Mouse (Mus musculus): ENCODE measurements around the gene Atf7ip. TPM values are rescaled to one million over a fixed set of nuclear protein-coding genes. Genes with fewer than 3 reads are reported as not detected.

Gene Atf7ip
- polyA plus RNA-seq, 1 experiment, result 53.1 TPM

GRCm38 (mm10) chr6:136533804-136534203, 27.8 kb downstream of the Atf7ip start:
- WGBS, result 79% methylated on average over 4 of the region's 4 CpGs
- TF ChIP-seq POLR2A (IDR thresholded peaks at IDR 0.05; ENCODE audit: borderline replicate concordance, control insufficient read depth, low read depth, low read length), result no peak
- no peak for TF ChIP-seq CTCF (IDR thresholded peaks at IDR 0.05; ENCODE audit: control insufficient read depth, insufficient read depth, low read length)
- peaks cover 4% of the 10 kb centered on the region for H3K4me1 ChIP-seq (ENCODE audit: control insufficient read depth, insufficient read depth, low read length)
- H3K4me3 ChIP-seq (replicated peaks; ENCODE audit: control insufficient read depth, low read depth, low read length), result no peak overlapping the region
- H3K27ac ChIP-seq (ENCODE audit: control insufficient read depth, insufficient read depth, low read depth, low read length, poor library complexity), result no peak overlapping the region

DNA sequence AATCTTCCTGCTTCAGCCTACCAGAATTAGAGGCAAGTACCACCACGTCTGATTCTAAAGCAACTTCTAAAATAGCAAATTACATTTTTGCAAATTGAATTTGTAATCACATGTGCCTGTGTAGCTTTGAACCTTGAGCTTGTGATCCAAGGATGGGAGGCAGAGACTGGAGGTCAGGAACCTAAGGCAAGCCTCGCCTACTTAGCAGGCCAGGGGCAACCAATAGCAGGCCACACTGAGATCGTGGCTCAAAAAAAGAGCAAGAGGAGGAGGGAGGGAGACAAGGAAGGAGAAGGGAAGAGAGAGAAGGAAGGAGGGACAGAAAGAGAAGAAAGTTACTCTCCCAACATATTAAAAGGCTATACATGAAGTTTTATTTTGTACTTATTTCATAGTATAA, 28.5 kb downstream of the Atf7ip start:
- TF ChIP-seq CTCF (IDR thresholded peaks at IDR 0.05; ENCODE audit: control insufficient read depth, insufficient read depth, low read length), result no peak
- Histone ChIP-seq H3K4me3 (replicated peaks; ENCODE audit: control insufficient read depth, low read depth, low read length) (no peak overlapping the region), H3K4me1 (ENCODE audit: control insufficient read depth, insufficient read depth, low read length) (peaks cover 4% of the 10 kb centered on the region), H3K27ac (ENCODE audit: control insufficient read depth, insufficient read depth, low read depth, low read length, poor library complexity) (no peak overlapping the region)
- 56% methylated on average over 3 of the region's 3 CpGs for WGBS

DNA sequence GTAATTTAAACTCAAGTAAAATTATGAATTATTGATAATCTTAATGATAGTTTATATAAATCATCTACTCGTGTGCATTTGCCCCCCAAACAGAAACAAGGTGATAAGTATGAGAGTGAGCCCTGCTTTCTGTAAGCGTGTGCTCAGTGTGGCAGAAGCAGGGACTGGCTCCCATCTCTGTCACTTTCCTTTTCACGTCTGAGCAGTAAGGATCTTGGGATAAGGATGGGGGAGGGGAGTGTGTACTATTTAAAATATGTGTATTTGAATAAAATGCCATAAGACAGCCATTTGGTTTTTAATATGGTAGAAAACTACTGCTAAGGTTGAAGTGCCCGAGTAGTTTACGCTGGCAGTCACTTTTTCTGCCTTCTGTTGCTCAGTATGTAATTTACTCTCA, 29.2 kb downstream of the Atf7ip start:
- 78% methylated on average over 5 of the region's 5 CpGs for WGBS
- no peak overlapping the region for H3K27ac ChIP-seq (ENCODE audit: control insufficient read depth, insufficient read depth, low read depth, low read length, poor library complexity)
- no peak overlapping the region for H3K4me3 ChIP-seq (replicated peaks; ENCODE audit: control insufficient read depth, low read depth, low read length)
- TF ChIP-seq CTCF (IDR thresholded peaks at IDR 0.05; ENCODE audit: control insufficient read depth, insufficient read depth, low read length), result no peak
- TF ChIP-seq POLR2A (IDR thresholded peaks at IDR 0.05; ENCODE audit: borderline replicate concordance, control insufficient read depth, low read depth, low read length), result no peak
- H3K4me1 ChIP-seq (ENCODE audit: control insufficient read depth, insufficient read depth, low read length), result peaks cover 4% of the 10 kb centered on the region

DNA sequence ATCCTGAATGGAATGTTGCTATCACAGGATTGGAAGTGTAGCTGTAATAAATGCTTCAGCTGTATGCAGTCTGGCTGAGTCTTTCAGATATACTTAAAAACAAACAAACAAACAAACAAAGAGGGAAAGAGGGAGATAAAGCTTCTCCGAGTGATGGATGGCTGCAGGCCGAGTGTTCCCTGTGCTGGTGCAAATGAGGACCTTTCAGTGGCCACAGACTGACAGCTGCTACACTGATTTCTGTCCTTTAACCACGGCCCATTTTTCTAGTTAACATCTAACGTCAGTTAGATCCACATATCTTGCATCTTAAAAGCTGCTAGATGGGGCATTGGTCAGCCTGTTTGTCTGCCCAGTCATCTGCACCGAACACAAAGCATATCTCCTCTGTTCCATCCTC, 30.2 kb downstream of the Atf7ip start:
- H3K4me1 ChIP-seq (ENCODE audit: control insufficient read depth, insufficient read depth, low read length), result peaks cover 4% of the 10 kb centered on the region
- TF ChIP-seq POLR2A (IDR thresholded peaks at IDR 0.05; ENCODE audit: borderline replicate concordance, control insufficient read depth, low read depth, low read length), result no peak
- TF ChIP-seq CTCF (IDR thresholded peaks at IDR 0.05; ENCODE audit: control insufficient read depth, insufficient read depth, low read length), result no peak
- H3K4me3 ChIP-seq (replicated peaks; ENCODE audit: control insufficient read depth, low read depth, low read length), result no peak overlapping the region
- 65% methylated on average over 5 of the region's 5 CpGs for WGBS
- no peak overlapping the region for H3K27ac ChIP-seq (ENCODE audit: control insufficient read depth, insufficient read depth, low read depth, low read length, poor library complexity)

- TF ChIP-seq POLR2A (IDR thresholded peaks at IDR 0.05; ENCODE audit: borderline replicate concordance, control insufficient read depth, low read depth, low read length) (no peak), CTCF (IDR thresholded peaks at IDR 0.05; ENCODE audit: control insufficient read depth, insufficient read depth, low read length) (no peak)
- Histone ChIP-seq H3K4me3 (replicated peaks; ENCODE audit: control insufficient read depth, low read depth, low read length) (no peak overlapping the region), H3K4me1 (ENCODE audit: control insufficient read depth, insufficient read depth, low read length) (peaks cover 2% of the 10 kb centered on the region; the same call in 1 of the 2 replicates), H3K27ac (ENCODE audit: control insufficient read depth, insufficient read depth, low read depth, low read length, poor library complexity) (no peak overlapping the region)
- WGBS, result 83% methylated on average over 5 of the region's 5 CpGs
These were observed 35.4 kb downstream of the Atf7ip start for GRCm38 (mm10) chr6:136541350-136541749.

DNA sequence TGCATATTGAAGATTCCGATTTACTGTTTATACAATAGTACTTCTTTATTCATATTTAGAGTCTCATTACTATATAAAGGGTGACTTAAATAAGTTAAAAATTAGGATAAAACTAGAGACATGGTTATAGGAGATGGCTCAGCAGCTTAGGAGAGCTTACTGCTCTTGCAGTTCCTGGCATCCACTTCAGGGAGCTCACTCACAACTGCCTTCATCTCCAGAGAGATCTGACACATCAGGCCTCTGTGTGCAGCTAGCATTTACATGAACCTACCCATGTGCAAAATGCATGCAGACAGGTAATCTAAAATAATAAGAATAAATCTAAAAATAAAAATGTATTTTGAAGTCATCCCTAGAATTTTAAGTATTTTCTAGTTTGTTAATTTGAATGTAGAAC, 36.1 kb downstream of the Atf7ip start:
- TF ChIP-seq CTCF (IDR thresholded peaks at IDR 0.05; ENCODE audit: control insufficient read depth, insufficient read depth, low read length) (no peak), POLR2A (IDR thresholded peaks at IDR 0.05; ENCODE audit: borderline replicate concordance, control insufficient read depth, low read depth, low read length) (no peak)
- WGBS, result 94% methylated on average over 1 of the region's 1 CpGs
- Histone ChIP-seq H3K27ac (ENCODE audit: control insufficient read depth, insufficient read depth, low read depth, low read length, poor library complexity) (no peak overlapping the region), H3K4me3 (replicated peaks; ENCODE audit: control insufficient read depth, low read depth, low read length) (no peak overlapping the region), H3K4me1 (ENCODE audit: control insufficient read depth, insufficient read depth, low read length) (peaks cover 2% of the 10 kb centered on the region; the same call in 1 of the 2 replicates)

GRCm38 (mm10) chr6:136543164-136543563, 37.2 kb downstream of the Atf7ip start:
- Histone ChIP-seq H3K4me1 (ENCODE audit: control insufficient read depth, insufficient read depth, low read length) (peaks cover 2% of the 10 kb centered on the region; the same call in 1 of the 2 replicates), H3K27ac (ENCODE audit: control insufficient read depth, insufficient read depth, low read depth, low read length, poor library complexity) (no peak overlapping the region), H3K4me3 (replicated peaks; ENCODE audit: control insufficient read depth, low read depth, low read length) (no peak overlapping the region)
- WGBS, result 14% methylated on average over 6 of the region's 6 CpGs
- TF ChIP-seq CTCF (IDR thresholded peaks at IDR 0.05; ENCODE audit: control insufficient read depth, insufficient read depth, low read length) (no peak), POLR2A (IDR thresholded peaks at IDR 0.05; ENCODE audit: borderline replicate concordance, control insufficient read depth, low read depth, low read length) (no peak)

DNA sequence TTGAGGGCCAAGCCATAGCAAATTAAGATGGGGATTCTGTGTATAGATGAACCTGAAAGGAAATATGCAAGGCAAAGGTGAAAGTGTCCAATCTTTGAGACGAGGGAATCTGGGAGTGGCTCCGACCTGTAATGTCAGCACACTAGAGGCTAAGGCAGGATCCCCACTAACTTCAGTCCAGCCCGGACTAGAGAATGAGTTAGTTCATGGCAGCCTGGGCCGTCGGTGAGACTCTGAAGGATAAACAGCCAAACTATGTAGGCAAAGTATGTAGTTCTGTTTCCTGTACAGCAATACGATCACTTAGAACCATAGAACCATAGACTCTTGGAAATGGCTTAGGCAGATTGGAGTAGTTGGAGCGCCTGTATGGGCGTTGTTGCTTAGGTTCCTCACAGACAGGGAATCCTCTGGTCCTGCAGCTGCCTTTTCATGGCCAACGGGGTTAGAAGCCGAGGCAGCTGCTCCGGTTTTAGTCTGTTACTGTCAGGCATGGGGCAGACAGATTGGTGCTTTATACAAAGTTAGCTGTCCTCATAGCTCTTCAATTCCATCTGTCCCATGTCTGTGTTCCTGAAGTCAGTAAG, 39.4 kb downstream of the Atf7ip start:
- no peak for TF ChIP-seq POLR2A (IDR thresholded peaks at IDR 0.05; ENCODE audit: borderline replicate concordance, control insufficient read depth, low read depth, low read length)
- no peak for TF ChIP-seq CTCF (IDR thresholded peaks at IDR 0.05; ENCODE audit: control insufficient read depth, insufficient read depth, low read length)
- 95% methylated on average over 11 of the region's 11 CpGs for WGBS
- H3K4me3 ChIP-seq (replicated peaks; ENCODE audit: control insufficient read depth, low read depth, low read length), result no peak overlapping the region
- no peak overlapping the region for H3K27ac ChIP-seq (ENCODE audit: control insufficient read depth, insufficient read depth, low read depth, low read length, poor library complexity)
- peaks cover 2% of the 10 kb centered on the region; the same call in 1 of the 2 replicates for H3K4me1 ChIP-seq (ENCODE audit: control insufficient read depth, insufficient read depth, low read length)

DNA sequence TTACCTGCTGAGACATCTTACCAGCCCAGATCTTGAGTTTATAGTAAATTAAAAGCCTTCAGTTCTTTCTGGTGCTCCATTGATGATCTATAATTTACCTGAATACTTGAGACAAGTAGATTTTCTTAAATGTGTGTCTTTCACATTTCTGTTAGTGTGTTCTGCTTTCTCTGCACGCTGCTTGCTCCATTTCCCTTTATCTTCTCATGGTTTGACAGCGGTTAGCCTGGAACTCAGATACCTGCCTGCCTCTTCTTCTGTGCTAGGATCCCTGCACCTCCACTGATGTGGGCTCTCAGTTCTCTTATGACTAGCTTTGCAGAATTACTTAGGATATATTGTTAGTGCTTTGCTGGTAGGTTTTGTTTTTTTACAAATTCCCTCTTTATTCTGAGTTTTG, 40.3 kb downstream of the Atf7ip start:
- Histone ChIP-seq H3K4me3 (replicated peaks; ENCODE audit: control insufficient read depth, low read depth, low read length) (no peak overlapping the region), H3K27ac (ENCODE audit: control insufficient read depth, insufficient read depth, low read depth, low read length, poor library complexity) (no peak overlapping the region), H3K4me1 (ENCODE audit: control insufficient read depth, insufficient read depth, low read length) (peaks cover 3% of the 10 kb centered on the region; the same call in 1 of the 2 replicates)
- no peak for TF ChIP-seq CTCF (IDR thresholded peaks at IDR 0.05; ENCODE audit: control insufficient read depth, insufficient read depth, low read length)
- no peak for TF ChIP-seq POLR2A (IDR thresholded peaks at IDR 0.05; ENCODE audit: borderline replicate concordance, control insufficient read depth, low read depth, low read length)
- 45% methylated on average over 2 of the region's 2 CpGs for WGBS
